Mouse (Mus musculus): ENCODE measurements around the gene Bahcc1. TPM values are rescaled to one million over a fixed set of nuclear protein-coding genes. Genes with fewer than 3 reads are reported as not detected.
A peak's percentile ranks its signal among the peaks of the same experiment; 100 is the strongest.

Gene Bahcc1
- 2.1 and 3.3 TPM in 2 replicates for total RNA-seq (2015; ENCODE audit: low replicate concordance)
- 0.84 and 2.0 TPM in 2 replicates for total RNA-seq (2017; ENCODE audit: low replicate concordance)

DNA sequence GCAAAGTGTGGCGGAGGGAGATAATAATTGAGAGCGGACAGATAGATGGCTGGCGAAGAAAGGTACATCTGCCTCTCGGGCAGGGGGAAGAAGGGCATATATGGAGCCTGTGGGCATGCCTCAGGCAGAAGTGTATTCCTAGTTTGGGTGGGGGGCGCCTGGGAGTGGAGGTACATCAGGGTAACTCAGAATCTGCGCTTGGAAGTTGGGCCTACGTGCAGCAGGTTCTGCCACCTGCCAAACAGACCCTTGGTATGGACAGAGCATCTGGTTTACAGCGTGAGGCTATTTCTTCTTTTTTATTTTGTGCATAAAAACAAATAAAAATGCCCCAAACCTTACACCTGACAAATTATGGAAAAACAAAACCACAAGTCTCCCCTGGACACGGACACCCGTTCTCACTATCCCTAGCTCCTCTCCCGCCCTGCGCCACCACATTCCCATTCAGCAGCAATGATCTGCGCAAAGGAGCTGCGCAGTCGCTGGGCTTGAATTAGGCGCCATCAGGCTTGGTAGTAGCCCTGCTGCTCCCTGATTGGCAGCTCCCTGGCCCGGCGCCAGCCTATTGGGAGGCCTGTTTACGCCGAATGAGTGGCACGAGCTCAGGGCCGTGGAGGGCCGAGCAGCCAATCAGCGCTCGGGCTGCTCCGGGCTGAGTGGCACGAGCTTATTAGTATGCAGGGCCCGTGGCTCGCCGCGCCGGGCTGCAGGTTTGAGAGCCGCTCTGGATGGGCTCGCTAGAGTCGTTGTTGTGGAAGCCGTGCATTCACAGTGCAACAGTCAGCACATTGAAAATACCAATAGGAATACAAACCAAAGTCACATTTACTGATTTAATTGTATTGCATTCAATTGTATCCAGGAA is at the start of gene Bahcc1:
Gene Bahcc1 (plus strand): TSS at position 718 of the 868 bp plus-strand sequence.
- peak; percentile 92 for ATAC-seq (replicated peaks; ENCODE audit: low FRiP score, poor library complexity, severe bottlenecking)

DNA sequence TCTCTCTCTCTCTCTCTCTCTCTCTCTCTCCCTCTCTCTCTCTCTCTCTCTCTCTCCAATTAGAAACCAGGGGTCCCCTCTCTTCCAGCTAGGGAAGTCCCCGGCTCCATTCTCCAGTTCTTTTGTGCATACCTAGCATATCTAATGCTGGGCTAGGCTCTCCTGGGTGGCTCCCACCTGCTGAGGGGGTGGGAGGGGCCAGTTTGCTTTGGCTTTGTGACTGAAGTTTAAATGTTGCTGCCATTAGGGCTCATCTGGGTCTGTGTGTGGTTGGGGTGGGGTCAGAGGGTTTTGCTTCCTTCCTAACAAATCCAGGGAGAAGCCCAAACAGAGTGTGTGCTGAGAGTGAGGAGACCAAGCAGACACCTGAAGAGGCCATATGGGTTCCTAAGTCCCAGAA is 49.6 kb upstream of the Bahcc1 start:
- no peak for ATAC-seq (replicated peaks; ENCODE audit: low FRiP score, poor library complexity, severe bottlenecking)

DNA sequence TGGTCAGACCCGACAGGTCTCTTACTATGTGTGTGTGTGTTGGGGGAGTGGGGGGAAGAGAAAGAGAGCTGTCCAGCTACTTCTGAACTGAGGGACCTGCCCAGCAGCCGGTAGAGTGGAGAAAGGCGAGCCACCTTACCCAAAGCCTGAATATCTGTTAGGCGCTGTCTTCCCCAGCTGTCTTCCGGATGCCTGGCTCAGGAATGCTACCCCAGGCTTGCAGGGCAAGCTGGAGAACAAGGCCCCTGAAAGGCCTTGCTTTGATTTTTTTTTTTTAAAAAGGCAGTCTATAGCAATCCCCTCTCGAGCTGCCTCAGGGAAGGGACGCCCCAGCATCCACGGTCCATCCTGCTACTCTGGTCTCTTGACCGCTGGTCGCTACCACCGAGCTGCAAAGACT is 49.0 kb upstream of the Bahcc1 start:
- ATAC-seq (replicated peaks; ENCODE audit: low FRiP score, poor library complexity, severe bottlenecking), result no peak

DNA sequence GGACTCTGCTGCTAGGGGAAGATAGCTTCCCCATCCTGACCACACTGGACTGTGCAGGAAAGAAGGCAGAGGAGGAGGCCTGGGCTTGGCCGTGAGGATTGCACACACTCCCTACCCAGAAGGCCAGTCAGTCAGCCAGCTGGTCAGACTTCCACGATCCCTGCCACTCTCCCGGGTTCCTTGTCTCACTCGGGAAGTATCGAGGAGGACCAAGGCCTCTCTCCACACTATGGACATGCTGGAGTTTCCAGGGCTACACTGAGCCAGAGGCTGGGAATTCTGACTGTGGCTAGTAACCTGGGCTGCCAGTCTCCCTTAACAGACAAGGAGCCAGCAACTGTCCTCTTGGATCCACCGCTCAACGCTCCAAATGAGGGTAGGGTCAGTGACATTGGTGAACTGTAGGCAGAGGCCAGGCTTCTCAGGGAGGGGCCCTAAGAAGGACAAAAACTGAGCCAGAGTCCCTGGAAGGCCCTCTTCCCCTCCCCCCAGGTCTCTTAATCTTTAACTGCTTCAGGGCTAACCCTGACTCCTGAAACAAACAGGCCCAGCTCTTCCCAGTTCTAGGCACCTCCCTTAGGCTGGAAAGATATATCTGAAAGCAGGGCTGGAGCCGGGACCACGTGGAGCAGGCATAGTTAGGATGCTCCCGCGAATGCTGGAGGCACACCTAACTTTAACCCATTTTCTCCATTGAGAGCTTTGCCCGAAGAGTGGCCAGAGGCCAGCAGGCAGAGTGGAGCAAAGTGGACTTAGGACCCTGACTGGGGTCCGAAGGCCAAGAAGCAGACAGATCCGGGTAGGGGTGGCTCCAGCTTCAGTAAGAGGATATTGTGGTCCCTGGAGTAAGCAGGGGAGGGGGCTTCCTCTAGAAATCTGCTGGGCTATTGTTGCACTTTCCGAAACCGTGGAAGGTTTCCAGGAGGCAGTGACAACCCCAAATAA is 48.1 kb upstream of the Bahcc1 start:
- no peak for ATAC-seq (replicated peaks; ENCODE audit: low FRiP score, poor library complexity, severe bottlenecking)

DNA sequence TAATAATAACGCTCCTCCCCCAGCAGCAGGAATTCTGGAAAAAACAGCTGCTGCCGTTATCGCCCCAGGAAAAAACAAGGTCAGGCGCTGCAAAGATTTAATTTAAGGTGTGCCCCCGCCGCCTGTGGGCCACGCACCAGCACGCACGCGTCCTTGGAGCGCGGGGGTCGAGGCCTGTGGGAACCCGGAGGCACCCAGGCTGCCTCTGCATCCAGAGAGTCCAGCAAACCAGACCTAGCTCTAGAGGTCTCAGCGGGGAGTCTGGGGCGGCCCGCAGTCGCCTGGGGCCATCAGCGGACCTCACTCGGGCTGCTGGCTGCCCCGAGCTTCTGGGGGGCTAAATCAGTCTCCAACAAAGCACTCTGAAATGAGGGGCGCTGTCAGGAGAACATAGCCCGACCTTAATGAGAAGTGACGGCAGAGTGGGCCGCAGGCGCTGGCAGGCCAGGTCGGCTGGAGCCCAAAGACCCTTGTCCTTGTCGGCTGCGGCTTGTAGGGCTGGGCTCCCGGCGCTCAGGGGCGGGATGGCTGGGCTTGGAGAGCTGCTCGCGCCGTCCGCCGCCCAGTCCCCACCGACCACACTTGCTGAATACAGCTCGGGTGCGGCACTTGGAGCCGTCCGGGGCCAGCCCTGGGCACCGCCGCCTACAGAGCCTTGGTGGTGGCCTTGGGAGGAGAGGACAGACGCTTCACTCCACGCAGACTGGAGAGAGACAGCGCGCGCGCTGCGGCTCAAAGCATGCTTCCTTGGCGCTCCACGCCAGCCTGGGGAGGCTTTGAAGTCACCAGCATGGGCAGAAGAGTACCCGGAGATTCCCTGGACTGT is 47.2 kb upstream of the Bahcc1 start:
- no peak for ATAC-seq (replicated peaks; ENCODE audit: low FRiP score, poor library complexity, severe bottlenecking)

DNA sequence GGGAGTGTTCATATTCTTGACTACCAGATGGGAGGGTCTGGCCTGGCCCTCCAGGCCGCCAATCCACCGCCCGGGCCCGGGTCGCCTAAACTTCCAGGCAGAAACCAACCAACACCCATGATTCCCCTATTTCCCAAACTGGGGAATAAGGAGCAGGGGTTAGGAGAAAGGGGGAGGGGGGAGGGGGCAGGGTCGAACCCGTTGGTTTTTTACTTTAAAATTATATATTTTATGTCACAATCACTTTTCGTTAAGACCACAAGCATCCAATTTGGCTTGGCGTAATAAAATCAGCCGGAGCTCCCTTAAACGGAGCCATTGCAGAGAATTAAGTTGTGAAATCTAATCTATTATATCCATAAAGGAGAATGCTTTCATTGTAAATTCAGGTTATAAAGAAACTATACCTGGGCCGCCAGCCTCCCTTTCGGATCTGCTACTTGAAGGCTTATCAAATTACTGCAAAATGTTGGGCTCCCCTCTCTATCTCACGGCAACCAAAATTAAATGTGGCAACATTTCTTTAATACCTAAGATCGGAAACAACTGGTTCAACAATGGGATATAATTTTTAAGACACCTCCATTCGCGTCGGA is 46.5 kb upstream of the Bahcc1 start:
- ATAC-seq (replicated peaks; ENCODE audit: low FRiP score, poor library complexity, severe bottlenecking), result no peak

DNA sequence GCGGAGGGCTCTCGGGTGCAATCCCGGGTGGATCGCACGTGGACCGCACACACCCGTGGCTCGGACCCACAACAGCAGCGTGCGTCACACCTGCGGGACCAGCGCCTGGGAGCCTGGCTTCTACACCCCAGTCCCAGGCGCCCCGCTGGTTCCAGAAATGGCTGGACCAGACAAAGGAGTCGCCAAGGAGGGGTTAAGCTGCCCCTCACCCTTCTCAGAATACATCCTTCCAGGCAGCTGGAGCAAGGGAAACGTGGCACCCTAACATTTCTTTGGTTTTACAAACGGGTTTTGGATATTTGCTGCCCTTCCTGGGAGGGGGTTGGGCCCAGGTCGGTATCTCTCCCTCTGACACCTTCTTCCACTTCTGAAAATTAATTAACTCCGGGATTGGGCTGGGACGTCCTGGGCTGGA is 45.9 kb upstream of the Bahcc1 start:
- ATAC-seq (replicated peaks; ENCODE audit: low FRiP score, poor library complexity, severe bottlenecking), result no peak

DNA sequence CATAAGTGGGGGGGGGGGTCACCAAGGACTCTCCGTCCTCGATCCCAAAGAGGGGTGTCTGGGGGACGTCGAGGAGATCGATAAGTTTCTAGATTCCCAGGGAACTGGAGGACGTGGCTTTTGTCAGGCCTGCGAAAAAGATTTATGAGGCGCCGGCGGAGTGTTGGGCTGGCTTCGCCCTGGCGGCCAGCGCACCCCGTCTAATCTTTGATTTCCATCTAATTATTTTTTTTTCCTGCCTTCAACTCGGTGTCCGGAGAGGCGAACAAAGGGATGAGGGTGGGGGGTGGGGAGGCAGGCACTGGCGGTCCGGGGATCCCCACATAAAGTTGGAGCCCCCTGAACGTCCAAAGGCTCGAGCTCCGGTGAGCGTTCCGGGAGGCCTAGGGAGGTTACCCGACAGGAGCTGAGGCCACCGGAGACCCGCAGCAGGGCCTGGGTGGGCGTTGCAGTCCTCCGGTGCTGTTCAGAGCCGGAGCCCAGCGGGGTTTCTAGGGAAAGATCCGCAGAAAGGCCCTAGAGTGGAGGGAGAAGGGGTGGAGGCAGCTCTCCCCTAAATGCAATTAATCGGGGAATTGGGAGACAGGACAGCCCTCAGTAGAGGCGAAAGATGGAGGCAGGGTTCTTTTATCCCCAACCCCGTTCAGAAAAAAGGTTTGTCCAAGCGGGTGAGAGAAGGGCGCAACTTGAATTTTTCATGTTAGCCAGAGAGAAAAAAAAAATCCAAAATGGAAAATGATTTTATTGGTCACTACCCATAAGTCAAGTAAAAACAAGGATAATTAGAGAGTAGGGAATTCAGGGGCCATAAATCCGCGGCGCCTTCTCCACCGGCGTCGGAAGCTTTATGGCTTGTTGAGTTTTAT is 45.3 kb upstream of the Bahcc1 start:
- no peak for ATAC-seq (replicated peaks; ENCODE audit: low FRiP score, poor library complexity, severe bottlenecking)

DNA sequence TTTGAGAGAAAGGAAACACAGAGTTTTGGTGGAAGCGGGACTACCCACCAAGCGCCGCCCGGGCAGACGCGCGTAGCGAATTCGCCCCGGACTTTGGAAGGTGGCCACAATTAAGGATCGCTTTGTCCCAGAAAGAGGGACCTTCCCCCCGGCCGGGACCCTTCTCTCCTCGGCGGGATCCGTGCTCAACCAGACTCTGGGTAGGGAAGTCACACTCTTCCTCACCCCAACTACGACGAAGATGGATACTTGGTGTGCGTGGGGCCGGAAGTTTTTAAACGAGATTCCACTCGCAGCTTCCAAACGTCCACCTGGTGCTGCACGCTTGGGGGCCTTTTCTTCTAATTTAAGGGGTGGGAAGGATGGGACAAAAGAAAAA is 44.7 kb upstream of the Bahcc1 start:
- no peak for ATAC-seq (replicated peaks; ENCODE audit: low FRiP score, poor library complexity, severe bottlenecking)

DNA sequence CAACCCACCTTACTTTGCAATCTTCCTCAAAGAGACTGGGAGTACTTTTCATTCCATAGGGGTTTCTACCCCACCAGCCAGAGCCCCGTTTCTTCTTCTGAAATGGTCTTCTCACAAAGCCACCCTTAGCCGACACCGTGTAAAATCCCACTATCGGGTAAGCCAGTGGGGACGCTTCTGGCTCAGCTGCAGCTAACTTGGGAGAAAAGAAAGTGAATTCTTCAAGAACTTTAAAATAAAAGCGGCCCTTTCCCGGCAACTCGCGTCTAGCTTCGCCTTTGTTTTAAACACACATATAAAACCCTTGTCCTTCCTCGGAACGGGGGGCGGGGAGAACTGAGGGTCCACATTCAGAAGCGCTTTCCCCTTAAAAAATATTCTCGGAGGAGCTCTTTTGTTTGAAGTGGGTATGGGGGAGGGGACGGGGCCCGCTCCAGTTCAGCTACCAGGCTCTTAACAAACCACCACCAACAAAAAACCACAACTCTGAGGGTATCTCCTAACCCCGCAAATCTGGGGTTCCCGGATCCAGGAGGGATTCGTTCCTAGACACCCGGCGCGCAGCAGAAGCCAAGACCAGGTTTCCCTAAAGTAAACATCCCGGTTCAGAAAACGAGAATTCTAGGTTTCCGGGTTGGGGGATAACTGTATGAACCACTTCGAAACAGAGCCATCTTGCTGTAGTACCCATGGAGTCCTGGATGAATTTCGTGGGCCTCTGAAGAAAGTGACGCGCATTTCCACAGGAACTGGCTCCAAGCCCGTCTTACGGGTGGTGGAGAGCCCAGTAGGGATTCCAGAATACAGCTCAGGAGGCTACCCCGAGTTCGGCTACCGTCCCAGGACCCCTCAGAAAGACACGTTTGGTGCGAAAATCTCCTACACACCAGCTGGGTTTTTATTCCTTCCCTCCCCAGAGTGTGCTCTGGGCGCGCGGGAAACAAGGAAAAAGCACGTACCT is 44.0 kb upstream of the Bahcc1 start:
- ATAC-seq (replicated peaks; ENCODE audit: low FRiP score, poor library complexity, severe bottlenecking), result no peak

DNA sequence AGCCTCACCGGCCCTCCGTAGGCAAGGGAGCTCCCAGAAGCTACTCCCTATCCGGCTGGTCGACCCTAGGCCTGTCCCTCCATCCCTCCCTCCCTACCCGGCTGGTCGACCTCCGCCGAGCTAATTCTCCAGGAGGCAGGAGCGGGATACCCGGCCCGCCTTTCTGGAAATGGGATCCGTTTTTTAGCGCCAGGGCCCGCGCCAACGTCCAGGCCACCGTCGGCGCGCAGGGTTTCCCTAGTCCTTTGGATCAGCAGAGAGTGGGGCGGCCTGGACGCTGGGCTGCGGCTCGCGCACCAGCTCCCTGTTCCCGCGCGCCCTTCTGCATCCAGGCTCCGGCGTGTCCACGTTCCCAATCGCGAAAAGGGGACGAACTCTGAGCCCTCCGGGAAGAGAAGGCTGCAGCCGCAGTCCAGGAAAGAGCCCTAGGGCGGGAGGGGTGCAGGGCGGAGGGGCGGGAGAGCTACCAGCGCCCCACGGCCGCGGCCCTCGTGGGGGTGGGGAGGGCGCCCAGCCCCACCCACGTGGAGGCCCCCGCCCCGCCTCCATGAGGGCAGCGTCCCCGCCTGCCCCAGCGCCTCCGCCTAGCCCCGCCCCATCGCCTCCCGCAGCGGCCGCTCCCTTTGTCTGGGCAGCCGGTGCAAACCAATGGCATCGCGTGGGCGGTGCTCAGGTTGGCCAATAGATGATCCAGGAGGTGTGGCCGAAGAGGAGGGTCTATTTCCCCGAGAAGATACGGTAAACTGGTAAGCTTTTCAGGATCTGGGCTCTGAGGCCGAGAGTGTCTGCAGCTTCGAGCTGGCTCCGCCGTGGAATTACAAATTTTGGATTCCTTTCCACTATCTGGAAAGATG is 43.1 kb upstream of the Bahcc1 start:
- peak; percentile 78 for ATAC-seq (replicated peaks; ENCODE audit: low FRiP score, poor library complexity, severe bottlenecking)

DNA sequence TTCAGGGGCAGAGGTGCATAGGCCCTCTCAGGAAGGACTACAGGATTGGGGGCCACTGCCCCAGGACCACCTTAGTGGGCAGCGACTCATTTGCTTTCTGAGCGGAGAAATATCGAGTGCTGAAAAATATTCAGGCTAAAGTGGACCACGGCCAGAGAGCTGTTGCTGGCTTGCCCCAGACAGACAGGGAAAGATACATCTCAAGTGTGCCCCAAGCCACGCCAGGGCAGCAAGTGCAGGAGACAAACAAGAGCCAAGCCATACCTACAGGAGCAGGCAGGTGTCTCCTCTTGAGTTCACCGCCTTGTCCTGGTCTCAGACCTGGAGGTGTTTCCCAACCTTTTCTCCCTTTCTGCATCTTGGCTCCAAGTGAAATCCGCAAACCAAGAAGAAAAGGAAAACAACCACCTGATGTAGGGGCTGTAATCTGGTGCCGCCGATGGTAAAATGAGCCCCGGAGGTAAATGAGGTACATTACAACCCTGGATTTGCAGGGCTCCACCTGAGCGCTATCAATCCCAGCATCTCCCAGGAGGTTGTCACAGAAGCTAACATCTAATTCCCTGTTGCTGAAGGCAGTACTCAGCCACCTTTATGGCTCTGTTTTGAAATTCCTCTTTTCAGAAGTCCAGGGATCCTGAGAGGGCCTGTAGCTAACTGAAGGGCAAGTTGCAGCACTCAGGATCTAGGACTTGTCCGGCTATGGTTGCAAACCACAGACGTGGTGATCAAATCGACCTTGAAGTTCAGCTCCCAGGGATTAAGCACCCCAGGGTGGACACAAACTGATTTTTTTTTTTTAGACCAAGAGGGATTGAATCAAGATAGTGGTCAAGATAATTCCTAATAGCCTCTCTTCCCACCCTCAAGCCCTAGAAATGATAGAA is 42.0 kb upstream of the Bahcc1 start:
- no peak for ATAC-seq (replicated peaks; ENCODE audit: low FRiP score, poor library complexity, severe bottlenecking)

DNA sequence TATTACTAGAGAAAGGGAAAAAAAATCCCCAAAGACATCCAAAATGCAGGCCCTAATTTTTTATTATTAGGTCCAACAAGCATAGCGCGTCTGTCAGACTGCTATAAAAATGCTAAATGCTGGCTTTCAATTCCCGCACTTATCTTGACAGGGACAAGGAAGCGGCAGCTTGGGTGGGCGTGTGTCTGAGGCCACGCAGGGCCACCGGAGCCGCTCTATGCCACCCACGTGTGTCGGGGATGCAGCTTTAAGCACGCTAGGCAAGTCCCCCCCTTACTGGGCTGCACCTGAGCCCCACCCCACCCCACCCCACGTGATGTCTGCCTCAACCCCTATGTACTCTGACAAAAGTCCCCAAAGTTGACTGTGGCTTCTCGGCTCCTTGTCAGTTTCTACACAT is 33.9 kb upstream of the Bahcc1 start:
- ATAC-seq (replicated peaks; ENCODE audit: low FRiP score, poor library complexity, severe bottlenecking), result no peak

DNA sequence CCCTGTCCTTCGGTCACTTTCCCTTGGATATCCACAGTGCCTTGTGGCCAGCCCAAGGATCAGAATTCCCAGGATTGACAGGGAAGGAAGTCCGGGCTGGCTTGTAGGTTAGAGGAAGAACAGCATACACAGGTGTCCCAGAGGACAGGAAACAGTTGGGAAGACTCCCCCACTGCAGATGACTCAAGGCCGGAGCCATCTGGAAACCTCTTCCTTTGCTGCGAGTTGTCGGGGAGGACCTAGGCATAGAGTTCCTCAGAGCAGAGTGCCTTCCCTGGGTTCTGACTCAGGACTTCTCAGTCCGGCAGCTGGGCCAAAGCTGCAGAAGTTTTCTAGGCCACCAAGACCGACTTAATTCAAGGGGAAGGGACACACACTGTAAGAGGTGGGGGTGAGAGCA is 33.0 kb upstream of the Bahcc1 start:
- no peak; the same call in 1 of the 2 replicates for ATAC-seq (replicated peaks; ENCODE audit: low FRiP score, poor library complexity, severe bottlenecking)

DNA sequence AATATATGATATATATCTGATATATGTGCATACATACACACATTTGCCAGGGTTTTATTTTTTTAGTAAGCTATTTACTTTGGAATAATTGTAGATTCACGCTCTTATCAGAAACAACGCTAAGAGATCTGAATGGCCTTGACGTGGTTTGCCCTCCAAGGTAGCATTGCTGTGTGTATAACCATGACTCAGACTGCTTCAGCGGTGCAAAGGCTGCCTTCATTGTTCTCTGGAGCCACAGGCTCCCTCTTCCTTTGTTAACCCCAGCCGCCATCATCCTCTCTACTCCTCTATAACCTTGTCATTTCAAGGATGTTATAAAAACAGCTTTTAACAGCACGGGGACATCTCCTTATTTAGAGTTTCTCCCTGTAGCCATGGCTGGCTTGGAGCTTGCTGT is 32.1 kb upstream of the Bahcc1 start:
- ATAC-seq (replicated peaks; ENCODE audit: low FRiP score, poor library complexity, severe bottlenecking), result no peak

DNA sequence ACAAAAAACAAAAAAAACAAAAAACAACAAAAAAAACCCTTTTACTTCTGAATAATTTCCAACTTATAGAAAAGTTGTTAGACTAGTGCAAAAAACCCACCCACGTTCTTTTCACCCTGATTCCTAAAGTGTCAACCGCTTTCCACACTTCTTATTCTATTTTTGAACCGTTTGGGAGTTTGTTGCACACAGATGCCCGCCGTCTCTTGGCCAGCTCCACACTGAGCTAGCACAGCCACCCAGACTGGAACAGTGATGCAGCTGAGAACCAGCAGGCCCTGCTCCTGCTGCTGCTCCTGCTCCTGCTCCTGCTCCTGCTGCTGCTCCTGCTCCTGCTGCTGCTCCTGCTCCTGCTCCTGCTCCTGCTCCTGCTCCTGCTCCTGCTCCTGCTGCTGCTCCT is 28.5 kb upstream of the Bahcc1 start:
- no peak for ATAC-seq (replicated peaks; ENCODE audit: low FRiP score, poor library complexity, severe bottlenecking)

Data from erythroblast, adult 5-6 weeks (primary cell).